Mouse (Mus musculus): ENCODE results near the gene Abca2. TPM values are rescaled to one million over a fixed set of nuclear protein-coding genes. Genes with fewer than 3 reads are reported as not detected.
A peak's percentile ranks its signal among the peaks of the same experiment; 100 is the strongest.

Abca2 gene
- polyA plus RNA-seq, 2 experiments from 2014 or later = 31.9 to 45.3 TPM

DNA sequence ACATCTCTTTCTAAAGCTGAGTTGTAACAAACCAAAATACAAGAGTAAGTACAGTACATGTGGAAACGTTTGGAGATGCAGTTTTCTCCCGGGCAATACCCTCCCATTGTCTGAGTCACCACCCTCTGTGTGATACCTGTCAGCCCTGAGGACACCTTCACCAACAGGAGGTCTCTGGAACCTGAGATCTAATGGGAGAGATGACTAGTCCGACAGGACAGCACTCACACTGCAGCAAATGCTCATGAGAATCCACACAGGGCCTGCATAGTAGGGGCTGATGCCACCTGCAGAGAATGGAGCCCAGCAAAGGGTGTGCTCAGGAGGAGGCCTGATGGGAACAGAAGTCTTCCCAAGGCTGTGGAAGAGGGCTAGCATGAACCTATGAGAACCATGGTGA, 32.9 kb downstream of the Abca2 start:
- ATAC-seq = no peak

- no peak for ATAC-seq
Observed at GRCm38 (mm10) chr2:25463630-25464029, 35.1 kb downstream of the Abca2 start.

- ATAC-seq = no peak
Observed at GRCm38 (mm10) chr2:25465256-25465655, 36.8 kb downstream of the Abca2 start.

DNA sequence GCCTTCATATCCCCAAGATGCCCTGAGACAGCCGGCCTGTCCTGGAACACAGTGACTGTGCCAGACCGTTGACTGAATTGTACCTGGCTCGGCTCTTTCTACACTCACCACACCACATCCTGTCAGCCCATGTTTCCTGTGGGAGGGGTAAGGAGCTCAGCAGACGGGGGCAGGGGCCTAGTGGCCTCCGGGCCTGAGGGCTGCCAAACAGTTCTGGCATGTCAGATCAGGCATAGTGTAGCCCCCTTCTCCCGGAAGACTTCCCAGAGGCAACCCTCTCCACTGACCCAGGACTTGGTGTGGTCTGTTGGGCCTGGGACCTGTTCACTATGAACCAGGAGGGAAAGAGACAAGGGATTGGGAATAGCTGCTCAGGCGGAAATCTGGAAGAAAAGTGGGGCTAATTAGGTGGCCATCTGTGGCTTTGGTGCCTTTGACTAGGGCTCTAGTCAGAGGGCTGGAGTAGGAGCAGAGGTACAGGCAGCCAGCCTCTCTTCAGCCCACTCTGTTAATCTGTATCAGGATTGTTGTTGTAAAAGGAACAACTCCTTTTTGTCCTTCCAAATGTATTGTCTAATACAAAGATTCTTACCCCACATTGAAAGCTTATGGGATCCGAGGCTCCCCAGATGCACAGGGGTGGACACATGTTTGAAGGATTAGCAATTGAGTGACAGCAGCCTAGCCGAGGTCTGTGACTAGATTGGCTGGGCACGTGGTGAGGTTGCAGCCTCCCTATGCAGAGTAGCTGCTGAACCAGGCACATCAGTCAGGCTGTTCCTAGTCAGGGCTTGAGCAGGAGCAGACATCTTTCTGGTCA, 37.5 kb downstream of the Abca2 start:
- peak; percentile 85 for ATAC-seq

GRCm38 (mm10) chr2:25467606-25468303, 39.3 kb downstream of the Abca2 start:
- ATAC-seq = no peak

- ATAC-seq = no peak
Observed at GRCm38 (mm10) chr2:25468962-25469915, 40.7 kb downstream of the Abca2 start.

GRCm38 (mm10) chr2:25469969-25470368, 41.5 kb downstream of the Abca2 start, which contains the start of gene Ptgds:
Gene Ptgds (minus strand): TSS chr2:25470046.
- ATAC-seq = no peak

GRCm38 (mm10) chr2:25472550-25472949, 44.0 kb downstream of the Abca2 start:
- no peak for ATAC-seq

GRCm38 (mm10) chr2:25477541-25477940, 49.0 kb downstream of the Abca2 start:
- no peak for ATAC-seq

DNA sequence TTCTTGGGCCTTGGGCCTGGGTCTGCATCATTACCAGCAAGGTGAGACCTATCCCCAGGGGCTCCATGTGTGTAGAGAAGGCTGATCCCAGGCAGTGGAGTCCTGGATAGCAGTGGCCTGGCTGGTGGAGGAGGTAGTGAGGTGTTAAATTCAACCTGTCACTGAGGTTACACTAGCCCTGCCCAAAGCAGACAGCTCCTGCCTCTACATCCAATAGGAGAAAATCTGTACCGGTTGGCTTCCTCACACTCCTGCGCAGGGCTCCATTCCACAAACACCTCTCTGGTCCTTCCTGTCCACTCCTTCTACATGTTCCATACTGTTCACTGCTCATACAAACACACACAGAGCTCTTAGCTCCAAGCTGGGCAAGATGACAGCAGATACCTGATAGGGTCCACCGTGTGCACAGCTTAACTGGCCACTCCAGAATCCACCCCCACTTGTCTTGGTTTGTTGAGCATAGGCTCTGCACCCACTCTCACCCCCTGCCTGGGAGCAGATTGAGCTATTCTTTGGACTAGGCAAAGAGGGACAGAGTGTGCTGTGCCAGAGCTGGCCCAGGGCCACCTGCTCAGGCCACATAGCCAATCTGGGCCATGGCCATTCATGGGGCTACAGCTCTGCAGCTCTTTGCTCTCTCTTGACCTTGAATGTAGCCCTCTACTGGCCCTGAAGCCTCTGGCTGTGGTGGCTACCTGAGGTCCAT, 49.6 kb downstream of the Abca2 start:
- ATAC-seq = no peak

- no peak for ATAC-seq
Observed at GRCm38 (mm10) chr2:25479551-25480311, 51.2 kb downstream of the Abca2 start.

DNA sequence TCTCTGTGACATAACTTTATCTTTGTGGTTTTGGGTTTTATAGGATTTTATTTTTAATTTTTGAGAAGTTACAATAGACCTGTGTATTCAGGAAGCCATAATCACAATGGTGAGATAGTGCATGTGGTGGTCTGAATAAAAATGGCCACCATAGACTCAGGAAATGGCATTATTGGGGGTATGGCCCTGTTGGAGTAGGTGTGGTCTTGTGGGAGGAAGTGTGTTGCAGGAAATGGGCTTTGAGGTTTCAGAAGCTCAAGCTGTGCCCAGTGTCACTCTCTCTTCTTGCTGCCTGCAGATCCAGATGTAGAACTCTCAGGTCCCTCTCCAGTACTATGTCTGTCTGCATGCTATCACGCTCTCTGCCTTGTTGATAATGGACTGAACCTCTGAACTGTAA, 52.0 kb downstream of the Abca2 start:
- ATAC-seq = no peak

GRCm38 (mm10) chr2:25482969-25483368, 54.5 kb downstream of the Abca2 start:
- peak; percentile 97 for ATAC-seq

GRCm38 (mm10) chr2:25484901-25485647, 56.6 kb downstream of the Abca2 start:
- ATAC-seq = no peak

GRCm38 (mm10) chr2:25487965-25488670, 59.6 kb downstream of the Abca2 start:
- no peak for ATAC-seq

DNA sequence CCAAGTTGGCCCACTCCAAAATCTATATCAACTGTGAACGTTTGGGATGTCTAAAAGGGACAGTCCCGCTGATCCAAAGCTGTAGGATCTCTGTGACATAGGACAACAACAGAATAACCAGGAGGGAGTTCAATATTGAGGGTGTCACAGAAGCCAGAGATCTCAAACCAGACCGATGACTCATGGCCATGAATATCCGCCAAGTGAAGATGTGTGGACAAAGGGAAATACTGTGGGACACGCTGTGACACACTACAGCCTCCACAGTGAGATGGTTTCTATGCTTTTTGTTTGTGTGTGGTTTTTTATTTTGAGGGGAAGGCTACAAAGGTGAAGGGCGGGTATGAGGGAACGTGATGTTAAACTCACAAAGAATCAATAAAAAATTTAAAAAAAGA, 60.2 kb downstream of the Abca2 start:
- no peak for ATAC-seq

- ATAC-seq = no peak
Observed at GRCm38 (mm10) chr2:25492988-25493387, 64.5 kb downstream of the Abca2 start.

DNA sequence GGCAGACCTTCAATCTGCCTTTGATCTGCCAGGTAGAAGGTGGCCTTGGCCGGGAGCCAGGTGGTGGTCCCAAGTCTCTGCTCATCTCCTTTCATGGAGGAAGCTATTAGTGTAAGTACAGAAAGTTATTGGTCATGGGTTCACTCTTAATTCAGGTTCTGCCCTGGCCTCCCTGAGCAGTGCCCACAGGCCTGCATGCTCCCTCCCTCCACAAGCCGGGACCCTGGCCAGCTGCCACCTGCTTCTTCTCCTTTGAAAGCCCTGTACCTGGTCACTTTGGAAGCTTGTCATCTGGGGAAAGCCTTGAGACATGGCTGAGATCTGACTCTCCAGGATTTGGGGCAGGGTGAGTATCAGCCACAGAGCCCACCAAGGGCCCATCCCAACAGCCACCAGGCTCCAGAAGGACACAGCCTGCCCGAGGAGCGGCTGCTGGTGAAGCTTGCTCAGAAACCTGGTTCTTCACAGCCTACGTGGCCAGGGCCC, 65.0 kb downstream of the Abca2 start, which contains the start of gene Lcn12:
Lcn12 (minus strand) TSS at position 436 of the 486 bp plus-strand sequence.
- ATAC-seq = no peak

DNA sequence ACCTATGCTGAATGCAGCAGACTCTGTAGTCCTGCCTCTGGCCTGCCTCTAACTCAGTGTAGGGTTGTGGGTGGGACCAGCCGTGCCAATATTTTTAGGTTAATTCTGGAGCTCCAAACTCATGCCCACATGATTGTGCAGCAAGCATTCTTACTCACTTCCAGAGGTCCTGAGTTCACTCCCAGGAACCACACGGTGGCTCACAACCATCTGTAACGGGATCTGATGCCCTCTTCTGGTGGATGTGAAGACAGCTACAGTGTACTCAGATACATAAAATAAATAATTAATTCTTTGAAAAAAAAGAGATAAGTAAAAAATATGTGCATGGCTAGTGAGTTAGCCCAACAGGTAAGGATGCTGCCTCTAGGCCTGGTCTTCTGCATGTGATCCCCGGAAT, 68.0 kb downstream of the Abca2 start:
- ATAC-seq = no peak
